Mouse (Mus musculus) layer of hippocampus, adult 2 months (tissue): ENCODE measurements around the gene Unc5c. TPM values are rescaled to one million over a fixed set of nuclear protein-coding genes. Genes with fewer than 3 reads are reported as not detected.

Source experiments
- DNase-seq, 2 experiments: peaks; one replicate each; pipeline ENCODE4 v3.0.0; 2022; ENCODE audit warnings: low spot score in 2 of 2
- H3K27ac ChIP-seq: fragments of 200-600 bp; 2 replicates; pipeline ENCODE4 v1.8.1; 2022
- H3K4me3 ChIP-seq: fragments of 200-600 bp; 2 replicates; pipeline ENCODE4 v1.8.1; 2022; ENCODE audit warnings: mild to moderate bottlenecking
- CTCF ChIP-seq: fragments of 200-600 bp; conservative IDR thresholded peaks from 2 replicates; pipeline ENCODE4 v1.8.1; 2022; ENCODE audit warnings: antibody characterized with exemption, mild to moderate bottlenecking, moderate library complexity
- total RNA-seq, 2 experiments: library from RNA; stranded (reverse); gene quantifications; 2 replicates each; pipeline ENCODE4 v1.2.3; 2021

The Unc5c gene
- total RNA-seq, 2 experiments from 2014 or later = 45.5 to 45.8 TPM

DNA sequence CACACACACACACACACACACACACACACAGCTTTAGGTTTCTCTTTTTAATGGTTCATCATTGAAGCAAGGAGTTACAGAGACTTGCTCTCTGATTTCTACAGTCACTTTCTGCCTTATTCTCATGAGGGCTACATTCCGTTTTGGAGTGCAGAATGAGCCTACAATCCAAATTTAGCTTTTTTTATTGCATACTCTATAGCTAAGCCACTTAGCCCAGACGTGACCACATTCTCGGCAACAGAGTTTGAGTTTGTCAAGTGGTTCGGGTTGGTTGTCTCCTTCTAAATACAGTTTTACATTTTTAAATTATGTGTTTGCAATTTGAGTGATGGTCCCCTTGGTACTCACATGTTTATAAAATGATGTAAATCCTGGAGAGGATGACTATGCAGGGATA is 20.2 kb downstream of the Unc5c start:
- no peak for DNase-seq
- no peak for TF ChIP-seq CTCF
- H3K27ac ChIP-seq = no peak overlapping the region
- no peak overlapping the region for H3K4me3 ChIP-seq

DNA sequence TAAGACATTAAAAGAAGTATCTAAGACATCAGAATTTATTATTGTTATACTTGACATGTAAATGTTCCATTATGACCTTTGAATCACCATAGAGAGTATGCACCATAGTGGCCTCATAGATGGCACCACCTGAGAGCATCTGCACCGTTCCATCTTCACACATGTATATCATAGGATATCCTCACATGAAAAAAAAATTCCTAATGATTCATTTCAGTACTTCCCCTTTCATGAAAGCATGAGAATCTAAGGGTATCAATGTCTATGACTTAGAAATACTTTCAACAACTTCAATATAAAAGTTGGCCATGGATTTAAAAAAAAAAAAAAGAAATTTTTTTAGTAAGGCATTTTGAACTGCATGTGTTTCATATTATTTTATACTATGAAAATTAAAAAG is 25.6 kb downstream of the Unc5c start:
- no peak for DNase-seq
- Histone ChIP-seq H3K27ac (no peak overlapping the region), H3K4me3 (no peak overlapping the region)
- TF ChIP-seq CTCF = no peak

DNA sequence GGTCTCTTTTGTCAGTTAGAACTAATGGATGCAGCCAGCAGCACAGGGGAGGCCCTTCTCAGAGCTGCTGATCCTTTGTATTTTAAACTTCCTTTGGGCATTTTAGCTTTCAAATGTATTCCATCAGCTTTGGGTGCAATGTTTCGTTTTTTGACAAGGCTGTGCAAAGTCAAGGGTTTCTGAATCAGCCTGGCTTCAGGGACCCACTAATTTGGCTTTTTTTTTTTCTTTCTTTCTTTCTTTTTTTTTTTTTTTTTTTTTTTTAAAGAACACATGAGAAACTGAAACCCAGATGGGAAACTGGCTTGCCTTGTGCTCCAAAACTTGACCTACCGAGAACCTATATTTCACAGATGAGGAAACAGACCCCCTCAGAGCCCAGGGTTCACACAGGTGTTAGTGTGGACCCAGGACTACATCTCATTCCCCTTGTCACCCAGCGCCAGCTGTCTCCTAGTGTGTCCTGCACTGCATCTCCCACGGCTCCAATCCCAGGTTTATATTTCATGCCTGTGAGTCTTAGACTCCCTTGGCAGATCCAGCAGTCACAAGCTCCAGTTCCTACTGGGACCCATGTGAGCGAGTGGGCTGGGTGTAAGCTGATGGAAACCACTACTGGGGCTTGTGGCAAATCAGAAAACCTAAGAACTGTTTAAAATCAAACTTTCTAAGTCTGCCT is 26.4 kb downstream of the Unc5c start:
- no peak for DNase-seq

DNA sequence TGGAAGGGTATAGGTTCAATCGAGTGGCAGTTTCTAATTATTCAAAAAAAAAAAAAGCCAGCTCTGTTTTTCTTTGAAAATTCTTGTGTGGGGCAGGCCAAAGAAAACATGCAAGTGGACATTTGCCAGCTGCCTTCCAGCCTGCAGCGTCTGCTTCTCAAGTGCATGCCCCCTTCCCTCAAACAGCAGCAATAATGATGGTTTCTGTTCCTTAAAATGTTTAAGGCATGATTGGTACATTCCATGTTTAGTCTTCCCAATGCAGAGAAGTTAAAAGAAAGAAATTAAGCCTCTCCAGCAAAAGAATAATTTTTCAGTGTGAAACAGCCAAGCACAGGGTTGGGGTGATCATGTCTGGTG is 26.9 kb downstream of the Unc5c start:
- TF ChIP-seq CTCF = no peak
- Histone ChIP-seq H3K27ac (peak overlapping the region; percentile 48; the same call in 1 of the 2 replicates), H3K4me3 (no peak overlapping the region)
- no peak for DNase-seq

More for the DNA sequence above, 26.4 kb downstream of the Unc5c start:
- no peak overlapping the region for H3K4me3 ChIP-seq
- no peak for TF ChIP-seq CTCF
- H3K27ac ChIP-seq = peak overlapping the region; percentile 48; the same call in 1 of the 2 replicates

DNA sequence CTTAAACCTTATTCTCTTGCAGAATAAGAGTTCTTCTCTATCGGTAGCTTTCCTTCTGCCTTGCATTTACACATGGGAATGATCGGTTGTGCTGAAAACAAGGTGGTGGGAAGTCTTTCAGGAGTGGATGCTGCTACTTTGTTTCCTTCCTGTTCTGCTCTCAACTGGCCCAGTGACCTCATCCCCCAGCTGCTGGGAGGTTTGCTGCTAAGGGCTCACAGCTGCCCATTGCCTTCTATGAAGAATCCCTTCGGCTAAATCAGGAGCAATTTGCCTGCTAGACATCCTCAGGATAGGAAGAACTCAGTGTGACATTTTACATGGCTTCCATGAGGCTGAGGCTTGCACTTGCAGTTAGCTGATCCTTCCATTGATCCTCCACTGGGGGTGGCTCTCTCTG is 28.0 kb downstream of the Unc5c start:
- no peak overlapping the region for H3K4me3 ChIP-seq
- H3K27ac ChIP-seq = no peak overlapping the region
- no peak for TF ChIP-seq CTCF
- DNase-seq = no peak

DNA sequence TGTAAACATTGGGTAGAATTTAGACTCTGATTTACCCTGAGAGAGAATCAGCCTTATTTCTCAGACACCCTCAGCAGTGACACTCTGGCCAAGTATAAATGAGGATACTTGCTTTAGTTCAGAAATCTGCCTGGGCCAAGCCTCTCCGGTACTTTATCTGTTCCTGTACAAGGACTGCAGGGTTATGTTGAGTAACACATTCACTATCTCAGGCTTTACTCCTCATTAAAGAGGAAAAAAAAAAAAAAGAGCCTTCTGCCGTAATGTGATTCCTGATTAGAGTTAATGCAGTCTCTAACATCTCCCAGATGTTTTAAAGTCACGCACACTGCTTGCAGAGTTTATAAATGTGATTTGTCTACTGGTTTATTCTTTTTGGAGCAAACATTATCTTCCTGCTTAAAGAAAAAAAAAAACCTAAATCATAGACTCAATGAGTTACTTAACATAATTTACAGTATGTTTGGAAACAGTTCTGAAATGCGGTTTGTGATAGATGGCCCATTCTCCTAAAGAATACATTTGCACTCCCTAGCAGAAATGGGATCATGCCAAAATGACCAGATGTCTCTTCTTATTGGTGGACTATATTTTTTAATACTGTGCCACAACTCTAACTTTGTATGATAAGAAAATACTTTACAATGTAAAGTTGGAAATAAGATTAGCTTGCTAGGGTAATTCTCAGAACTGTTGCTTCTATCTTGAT is 33.5 kb downstream of the Unc5c start:
- Histone ChIP-seq H3K27ac (no peak overlapping the region), H3K4me3 (no peak overlapping the region)
- DNase-seq = no peak
- no peak for TF ChIP-seq CTCF

DNA sequence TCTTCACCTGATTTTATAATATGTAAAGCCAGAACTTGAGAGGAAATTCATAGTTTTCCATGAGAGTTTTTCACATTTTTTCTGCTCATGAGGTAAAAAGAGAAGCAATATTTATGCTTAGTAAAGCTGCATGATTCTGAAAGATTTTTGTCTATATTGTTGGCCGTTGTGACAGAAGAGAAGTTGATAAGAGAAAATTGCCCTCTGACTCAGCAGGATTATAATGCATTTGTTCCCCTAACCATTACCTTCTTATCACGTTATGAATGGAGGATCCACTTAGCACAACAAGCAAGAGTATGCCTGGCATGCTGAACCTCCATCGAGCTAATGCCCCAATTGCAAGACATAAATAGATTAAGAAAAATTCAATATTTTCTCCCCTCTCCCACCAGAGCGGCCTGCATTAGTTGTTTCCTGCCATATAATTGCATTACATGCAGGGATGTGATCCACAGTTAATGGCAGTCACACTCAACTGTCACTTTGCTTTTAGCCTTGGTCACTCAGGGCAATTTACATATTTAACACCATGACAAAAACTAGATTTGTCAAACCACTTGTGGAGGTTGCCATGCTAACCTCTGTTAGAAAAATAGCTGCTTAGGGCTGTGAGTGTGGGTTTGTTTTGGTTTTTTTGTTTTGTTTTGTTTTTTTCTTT is 37.0 kb downstream of the Unc5c start:
- no peak for TF ChIP-seq CTCF
- DNase-seq = no peak
- Histone ChIP-seq H3K4me3 (no peak overlapping the region), H3K27ac (no peak overlapping the region)

DNA sequence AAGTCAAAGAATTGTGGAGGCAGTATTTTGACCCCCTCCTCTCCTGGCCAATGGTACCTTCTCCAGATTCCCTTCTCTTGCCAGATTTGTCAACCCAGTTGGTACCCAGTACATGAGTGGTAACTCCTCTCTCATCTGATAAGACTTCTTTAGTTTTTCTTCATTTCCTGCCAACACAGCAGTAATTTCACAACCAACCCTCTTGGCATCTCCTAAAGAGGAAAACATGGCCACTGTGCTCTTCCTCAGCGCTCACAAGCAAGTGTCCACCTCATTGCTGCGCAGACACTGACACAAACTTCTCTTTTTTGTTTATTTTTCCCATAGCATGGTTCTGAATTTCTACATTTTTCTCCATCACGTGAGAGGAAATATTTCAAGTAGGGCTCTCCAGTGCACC is 38.3 kb downstream of the Unc5c start:
- Histone ChIP-seq H3K4me3 (no peak overlapping the region), H3K27ac (no peak overlapping the region)
- TF ChIP-seq CTCF = no peak
- no peak for DNase-seq

DNA sequence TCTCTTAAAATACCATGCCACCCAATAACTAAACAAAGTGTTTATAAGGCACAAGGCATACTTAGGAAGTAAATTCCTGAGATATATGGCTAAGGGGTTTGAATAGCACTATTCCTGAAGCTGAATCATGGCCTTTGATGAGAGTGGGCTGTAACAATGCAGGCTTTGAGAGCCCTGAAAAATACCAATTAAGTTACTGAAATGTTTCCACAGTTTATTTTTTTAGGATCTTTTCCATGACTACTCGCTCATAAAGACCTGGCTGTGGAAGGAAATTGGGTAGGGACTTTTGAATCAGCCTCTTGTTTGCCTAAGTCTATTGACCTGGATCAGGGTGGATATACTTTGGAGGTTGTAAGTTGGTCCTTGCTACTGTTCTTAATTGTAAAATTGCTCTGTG is 44.8 kb downstream of the Unc5c start:
- TF ChIP-seq CTCF = no peak
- H3K27ac ChIP-seq = 0 out of 2 replicates have a peak overlapping the region, but pooled peaks have one; percentile 23
- H3K4me3 ChIP-seq = no peak overlapping the region
- DNase-seq = no peak

DNA sequence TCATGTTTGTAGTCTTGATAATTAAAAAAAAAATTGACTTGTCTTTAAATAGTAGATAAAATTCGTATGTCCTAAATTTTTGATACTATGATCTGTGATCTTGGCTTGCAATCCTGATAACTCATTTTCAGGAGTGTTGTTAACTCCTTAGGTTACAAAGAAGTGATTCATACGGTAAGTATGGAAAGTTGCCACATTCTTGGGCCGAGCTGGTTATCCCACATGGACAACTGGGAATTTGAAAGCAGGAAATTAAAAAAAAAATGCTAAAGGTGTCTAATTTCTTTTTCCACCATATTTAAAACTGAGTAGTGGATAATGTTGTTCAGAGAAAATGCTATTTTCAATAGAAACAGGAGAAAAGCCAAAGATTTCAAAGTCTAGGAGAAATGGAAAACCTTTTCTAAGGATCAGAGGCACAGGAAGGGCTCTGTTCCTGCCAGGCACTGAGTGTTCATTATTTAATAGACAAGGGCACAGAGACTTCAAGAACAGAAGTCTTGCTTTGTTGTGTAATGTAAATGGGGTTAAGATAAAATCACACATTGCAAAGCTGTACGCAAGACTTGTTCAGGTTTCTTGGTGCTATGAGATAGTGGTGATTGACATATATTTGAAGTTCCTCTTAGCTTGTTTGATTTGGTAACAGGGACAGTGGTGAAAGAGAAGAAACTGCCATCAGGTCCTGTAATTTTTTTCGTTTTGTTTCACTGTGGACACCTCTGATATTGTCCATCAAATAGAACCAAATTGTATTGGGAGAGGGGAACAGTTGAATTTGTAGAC is 46.4 kb downstream of the Unc5c start:
- no peak overlapping the region for H3K4me3 ChIP-seq
- DNase-seq = no peak
- no peak overlapping the region for H3K27ac ChIP-seq
- no peak for TF ChIP-seq CTCF

DNA sequence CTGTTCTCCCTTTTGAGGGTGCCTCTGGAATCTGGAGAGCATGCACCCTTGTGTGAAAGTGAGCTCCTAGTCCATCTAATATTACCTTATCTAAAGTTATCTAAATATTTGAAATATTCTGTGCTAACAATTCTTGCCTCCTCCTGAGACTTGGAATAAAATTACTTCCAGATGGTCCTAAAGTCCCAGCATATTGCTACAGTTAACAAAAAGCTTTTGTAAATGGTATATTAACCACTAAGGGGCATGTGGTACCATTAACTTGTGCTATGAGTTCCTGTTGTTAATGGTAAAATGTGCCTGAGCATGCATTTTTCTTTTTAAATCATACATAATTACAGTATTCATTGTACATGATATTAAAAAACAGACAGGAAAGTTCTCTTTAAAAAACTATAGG is 63.7 kb downstream of the Unc5c start:
- H3K27ac ChIP-seq = no peak overlapping the region
- H3K4me3 ChIP-seq = no peak overlapping the region
- TF ChIP-seq CTCF = no peak
- DNase-seq = peak in 1 of 2 experiments; percentile 15

DNA sequence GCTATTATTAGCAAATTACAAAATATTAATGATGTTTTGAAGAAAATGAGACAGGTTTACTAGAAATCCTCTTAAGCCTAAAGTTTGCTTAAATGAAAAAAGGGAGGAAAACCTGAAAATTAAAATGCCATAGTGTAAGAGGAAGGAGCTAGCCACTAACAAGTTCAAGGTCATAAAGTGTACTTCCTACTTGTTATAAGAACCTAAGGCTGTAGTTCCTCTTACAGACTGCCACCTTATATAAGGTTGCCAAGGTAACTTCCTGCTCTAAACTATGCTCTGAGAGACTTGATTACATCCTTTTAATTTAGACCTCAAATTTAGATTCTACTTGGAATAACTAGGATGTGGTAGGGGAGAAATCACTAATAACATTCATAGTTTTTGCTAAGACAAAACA is 64.6 kb downstream of the Unc5c start:
- TF ChIP-seq CTCF = no peak
- no peak overlapping the region for H3K27ac ChIP-seq
- no peak overlapping the region for H3K4me3 ChIP-seq
- DNase-seq = no peak

DNA sequence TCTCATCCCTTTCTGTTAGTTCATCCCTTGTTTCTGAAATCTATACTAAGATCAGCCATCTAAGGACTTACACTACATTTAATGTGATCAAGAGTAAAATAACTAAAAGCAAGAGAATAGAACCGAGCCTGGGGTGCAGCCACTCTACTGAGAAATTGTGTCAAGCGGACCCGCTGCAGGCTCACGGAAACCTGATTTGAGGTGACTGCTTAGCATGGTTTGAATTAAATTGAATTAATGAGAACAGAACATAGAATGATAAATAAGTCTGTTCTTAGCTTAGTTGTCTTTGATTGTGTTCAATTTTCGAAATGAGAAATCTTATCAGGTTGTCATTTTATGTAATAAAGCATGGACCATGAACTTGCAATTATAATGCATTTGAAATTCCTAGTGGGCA is 68.8 kb downstream of the Unc5c start:
- no peak for TF ChIP-seq CTCF
- Histone ChIP-seq H3K4me3 (no peak overlapping the region), H3K27ac (no peak overlapping the region)
- no peak for DNase-seq
